Mouse (Mus musculus) adrenal gland, postnatal 36 days (tissue): ENCODE data around the gene Gm5269. TPM values are rescaled to one million over a fixed set of nuclear protein-coding genes. Genes with fewer than 3 reads are reported as not detected.

Source experiments
- DNase-seq, 2 experiments: peaks; one replicate each; pipeline ENCODE4 v3.0.0; 2021; ENCODE audit warnings: mixed read lengths in 1 of 2
- total RNA-seq, 2 experiments: library from RNA; stranded (reverse); gene quantifications; 2 replicates each; pipeline ENCODE4 v1.2.3; 2021

Gm5269 gene
- total RNA-seq, 2 experiments from 2014 or later = not detected

DNA sequence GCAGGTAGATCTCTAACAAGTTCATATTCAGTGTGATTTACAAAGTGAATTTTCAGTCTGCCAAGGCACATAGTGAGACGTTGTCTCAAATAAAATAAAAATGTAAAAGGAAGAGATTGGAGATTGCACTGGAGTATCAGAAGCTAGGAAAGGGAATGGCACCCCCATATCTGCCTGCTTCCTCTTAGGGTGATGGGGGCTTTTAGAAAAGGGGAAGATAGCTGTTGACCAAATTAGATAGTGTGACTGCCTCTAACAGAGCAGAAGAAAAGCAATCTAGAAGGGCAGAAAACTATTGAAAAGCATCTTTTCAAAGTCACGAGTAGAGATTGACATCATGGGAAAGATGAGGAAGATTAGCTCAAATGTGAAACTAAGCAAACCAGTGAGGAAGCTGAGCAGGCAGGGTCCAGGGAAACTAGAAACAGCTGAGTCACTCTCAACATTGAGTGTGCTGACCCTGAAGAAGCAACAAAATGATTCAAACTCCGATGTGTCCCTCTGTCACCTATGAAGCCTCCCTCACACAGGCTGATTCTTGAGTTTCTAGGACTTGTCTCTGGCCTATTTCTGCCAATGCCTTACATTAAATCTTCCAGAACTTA is 8.7 kb downstream of the Gm5269 start:
- DNase-seq = no peak

DNA sequence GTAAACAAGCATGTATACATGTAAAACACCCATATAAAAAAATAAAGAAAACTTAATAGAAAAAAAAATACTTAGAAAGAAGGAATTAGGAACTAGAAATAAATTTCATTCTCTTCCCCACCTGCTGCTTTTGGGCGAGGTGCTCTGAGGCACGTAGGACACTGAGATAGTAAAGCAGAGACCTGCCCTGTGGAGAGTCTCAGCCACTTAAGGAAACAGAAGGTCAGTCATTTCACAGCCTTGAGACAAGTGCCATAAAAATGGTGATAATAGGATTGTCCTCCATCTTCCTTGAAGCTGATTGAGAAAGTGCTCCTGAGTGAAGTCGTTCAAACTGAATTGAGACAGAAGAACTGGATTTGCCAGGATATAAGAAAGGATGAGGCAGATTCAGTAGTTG is 12.6 kb downstream of the Gm5269 start:
- no peak for DNase-seq

DNA sequence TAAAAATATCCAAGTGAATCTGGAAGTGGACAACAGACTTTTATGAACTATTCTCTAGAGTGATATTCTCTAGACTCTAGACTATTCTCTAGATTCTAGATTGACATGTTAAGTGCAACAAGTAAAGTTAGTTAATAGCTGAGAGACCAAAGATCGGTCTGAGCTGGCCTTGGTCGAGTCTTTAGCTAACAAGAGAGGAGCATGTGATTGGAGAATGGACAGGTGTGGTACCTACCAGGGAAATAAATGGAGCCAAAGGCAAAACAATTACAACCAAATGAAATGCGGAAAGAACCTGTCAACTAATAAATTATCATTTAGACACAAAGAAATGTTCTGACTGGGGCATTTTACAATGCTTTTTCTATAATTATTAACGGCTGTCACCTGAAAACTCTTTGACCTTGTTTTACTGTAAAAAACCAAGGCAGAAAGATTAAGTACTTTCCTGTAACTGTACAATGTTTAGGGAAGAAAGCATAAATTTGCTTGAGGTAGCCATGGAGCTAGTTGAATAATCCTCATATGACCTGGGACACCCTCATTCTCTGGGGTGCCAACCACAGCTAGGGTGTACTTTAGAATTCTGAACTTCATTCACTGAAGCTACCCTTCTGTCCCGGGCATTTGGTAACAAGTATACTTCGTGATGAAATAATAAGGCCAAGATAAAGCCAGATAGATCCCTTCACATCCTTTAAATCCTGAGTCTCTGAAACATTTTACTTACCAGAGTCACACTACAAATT is 13.4 kb downstream of the Gm5269 start:
- DNase-seq = no peak

DNA sequence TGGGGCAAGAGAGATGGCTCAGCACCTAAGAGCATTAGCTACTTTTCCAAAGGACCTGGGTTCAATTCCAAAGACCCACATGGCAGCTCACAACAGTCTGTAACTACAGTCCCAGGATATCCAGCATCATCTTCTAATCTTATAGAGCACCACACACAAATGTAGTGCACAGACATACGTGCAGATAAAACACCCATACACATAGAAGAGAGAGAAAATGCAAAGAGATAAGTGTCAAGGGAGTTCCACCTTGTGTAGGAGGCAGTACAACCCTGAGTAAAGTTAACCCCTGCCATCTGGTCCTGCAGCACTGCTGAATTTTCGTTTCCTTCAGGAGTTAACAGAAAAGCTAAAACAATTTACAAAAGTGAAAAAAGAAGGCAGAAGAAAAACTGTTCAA is 14.4 kb downstream of the Gm5269 start:
- no peak for DNase-seq

DNA sequence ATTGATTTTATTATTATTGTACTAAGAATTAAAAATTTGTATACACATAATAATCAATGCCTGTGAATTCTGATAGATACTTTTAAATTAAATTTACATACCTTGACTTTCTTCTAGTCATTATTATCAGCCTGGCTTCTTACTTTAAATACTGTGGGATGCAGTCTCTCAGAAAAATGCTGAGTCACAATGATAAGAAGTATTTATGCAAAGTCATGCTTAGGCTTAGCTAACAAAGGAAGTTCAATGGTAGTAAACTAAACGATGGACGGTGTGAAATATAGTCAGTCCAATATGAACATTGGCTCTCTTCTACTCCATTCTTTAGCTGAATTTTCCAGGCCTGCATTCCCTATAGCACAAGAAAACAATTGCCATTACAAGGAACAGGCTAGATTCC is 16.8 kb downstream of the Gm5269 start:
- no peak for DNase-seq

DNA sequence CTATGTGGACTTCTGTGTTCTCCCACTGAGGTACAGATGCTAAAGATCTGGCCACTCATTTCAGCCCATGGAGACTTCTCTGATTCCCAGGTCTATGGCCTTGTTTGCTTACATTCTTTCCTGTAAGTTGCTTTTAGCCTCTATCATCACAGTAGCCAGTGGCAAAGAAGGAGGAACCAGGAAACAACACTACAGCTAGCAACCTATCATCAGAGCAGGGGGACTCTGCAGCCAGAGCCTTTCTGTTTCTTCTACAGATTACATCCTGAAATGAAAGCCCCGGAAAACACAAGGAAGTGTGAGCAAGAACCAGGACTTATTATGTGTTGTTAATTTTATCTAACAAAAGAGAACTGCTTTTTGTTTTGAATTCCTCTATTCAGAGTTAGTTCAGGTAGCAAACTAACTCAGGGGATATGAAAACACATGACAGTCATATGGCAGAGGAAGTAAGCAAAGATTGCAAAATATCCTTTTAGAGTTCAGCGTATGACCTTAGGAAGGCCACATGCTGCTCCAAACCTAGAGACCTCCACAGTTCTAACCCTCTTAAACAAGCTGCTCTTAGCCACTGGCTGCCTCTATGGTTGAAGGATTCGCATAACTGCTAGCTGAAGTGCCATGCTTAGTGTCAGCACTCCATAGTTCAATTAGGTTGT is 21.5 kb downstream of the Gm5269 start:
- DNase-seq = no peak

DNA sequence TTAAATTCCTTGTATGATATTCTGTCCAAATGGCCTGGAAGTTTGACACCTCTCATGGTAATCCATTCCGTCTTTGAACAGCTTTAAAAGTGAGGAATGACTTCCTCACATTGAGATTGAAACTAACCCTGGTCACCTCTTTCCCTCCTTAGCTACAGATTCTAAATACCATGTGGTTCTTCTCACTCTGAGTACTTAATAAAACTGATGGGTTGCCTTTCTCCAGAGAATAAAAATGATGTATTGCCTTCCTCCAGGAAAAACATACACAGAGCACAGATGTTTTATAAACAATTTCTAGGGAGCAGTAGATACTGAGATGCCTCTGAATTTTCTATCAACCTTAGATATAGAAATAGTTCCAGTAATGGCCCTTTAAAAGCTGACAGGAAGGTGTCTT is 22.0 kb downstream of the Gm5269 start:
- no peak for DNase-seq

DNA sequence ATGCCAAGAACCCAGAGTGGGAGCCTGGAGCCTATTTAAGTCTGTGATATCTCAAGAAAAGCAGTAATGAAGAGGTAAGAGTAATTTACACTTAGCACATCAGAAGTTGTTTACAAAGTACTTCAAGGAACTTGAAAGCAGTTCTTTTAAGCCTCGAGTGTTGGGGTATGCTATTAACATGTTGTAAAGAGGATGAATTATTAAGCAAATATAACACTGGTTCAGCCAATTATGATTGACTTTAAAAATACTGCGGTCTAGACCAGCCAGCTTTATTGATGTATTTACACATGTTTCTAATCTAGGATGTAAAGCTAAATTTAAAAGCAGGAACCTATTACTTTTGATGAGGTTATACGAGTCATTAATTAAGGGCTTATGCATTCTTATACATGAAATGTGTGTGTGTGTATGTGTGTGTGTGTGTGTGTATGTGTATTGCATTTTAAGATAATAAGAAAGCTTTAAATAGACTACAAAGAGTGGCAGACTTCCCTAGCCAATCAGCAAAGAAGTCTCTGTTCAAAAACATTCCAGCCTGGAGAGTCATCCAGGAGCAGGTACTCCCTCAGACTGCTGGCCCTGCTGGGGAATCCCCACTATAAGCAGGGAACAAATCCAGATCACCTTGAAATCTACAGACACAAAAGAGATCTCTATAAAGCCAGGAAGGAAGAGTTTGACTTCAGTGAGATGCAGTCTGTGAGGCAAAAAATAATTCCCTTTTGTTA is 23.6 kb downstream of the Gm5269 start:
- no peak for DNase-seq

DNA sequence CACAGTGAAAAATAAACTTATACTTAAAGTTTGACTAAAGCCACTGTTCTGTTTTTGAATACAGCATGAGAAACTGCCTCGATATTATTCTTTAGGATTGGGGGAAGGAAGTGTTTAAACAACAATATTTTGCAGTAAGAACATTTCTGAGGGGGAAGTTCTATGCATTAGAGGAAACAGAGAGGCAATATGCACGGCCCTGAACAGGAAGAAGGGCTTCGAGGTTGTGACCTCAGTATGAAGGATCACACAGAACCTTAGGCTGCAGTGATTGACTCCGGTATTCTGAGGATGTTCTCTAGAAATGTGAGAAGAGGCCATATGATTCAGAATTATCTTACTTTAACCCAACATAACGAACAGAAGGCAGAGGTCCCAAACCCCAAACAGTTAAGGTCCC is 24.3 kb downstream of the Gm5269 start:
- DNase-seq = no peak

DNA sequence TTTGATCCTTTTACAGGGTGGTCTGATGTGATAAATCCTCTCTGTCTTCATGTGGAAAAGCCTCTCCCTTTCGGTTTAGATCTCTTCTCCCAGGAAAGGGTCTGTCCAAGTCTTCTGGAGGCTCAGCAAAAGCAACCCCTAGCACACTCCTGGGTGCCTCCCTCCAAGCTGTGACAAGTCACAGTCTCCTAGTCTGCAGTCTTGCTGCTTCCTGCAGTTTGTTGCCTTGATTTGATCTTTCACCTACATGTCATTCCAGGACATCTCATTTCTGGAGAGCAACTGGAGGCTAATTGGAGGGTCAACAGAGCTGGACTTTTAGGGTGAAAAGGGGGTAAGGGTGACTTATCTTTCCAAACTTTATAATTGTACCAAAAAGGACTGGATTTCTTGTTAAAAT is 24.8 kb downstream of the Gm5269 start:
- no peak for DNase-seq

DNA sequence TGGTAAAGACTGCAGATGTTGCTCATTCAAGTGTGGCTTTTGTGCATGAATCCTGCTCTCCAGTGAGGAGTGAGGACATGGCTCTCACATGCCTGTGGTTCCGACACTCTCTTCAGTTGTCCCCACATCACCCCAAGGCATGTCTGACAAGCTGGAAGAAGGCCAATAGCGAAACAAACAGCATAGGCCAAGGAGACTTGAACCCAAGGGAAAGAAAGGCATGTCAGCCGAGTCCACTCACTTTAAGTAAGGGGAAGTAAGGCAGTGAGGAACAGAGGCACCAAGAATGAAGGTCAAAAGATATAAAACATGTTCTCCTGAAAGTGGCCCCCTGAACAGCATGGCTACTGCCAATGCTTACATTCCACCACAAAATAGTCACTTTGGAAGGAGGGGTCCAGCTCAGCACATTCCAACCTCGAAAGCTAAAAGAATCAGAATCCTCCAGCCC is 25.5 kb downstream of the Gm5269 start:
- peak in 1 of 2 experiments; percentile 34 for DNase-seq

DNA sequence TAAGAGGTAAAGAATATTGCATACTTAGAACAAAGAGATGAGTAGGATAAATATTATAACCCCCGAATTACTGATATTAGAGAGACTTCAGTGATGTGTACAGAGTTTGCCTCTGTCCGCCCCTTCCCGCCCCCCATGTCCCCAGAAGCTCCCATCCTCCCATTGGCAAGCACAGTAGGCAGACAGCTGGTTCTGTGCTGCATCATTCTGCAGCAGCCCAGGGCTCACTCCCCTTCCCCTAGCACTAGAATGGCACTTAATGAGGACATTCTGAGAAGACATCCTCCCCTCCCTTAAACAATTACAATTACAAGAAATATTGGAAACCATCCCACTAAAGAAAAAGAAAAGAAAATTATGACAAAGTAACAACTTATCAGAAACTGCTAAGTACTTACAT is 26.4 kb downstream of the Gm5269 start:
- DNase-seq = no peak

DNA sequence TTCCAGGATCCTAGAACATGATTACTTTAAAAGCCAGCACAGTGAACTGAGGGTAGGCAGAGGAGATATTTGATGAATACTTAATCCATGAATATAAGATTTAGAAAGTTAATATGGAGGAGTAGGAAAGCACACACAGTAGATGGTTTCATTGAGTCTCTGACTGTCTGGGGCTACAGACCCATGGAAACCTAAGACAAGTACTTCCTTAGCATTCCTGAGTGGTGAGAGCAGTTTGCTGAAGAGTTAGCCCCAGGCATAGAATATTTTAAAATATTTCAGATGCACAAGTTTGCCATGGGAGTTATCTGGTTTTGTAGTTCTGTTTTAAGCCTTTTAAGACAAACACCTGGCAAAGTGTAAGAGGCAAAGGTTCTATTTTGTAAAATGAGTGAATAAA is 28.9 kb downstream of the Gm5269 start:
- no peak for DNase-seq

DNA sequence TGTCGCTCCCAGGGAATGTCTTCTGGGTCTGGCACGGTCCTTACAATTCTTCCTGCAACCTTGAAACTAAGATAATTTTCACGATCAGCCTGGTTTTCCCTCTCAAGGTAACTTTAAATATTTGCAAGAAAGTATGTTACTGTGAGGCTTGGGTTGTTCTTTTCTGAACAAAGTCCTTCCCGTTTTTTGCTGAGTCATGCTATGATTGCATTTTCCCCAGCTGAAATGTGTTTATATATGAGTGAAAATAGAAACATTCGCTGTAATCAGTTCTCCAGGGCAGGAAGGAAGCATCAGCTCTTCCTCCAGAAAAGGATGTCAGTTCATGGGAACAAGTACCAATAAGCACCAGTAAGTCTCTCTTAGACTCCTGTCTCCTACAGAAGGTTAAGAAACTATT is 29.7 kb downstream of the Gm5269 start:
- DNase-seq = no peak

DNA sequence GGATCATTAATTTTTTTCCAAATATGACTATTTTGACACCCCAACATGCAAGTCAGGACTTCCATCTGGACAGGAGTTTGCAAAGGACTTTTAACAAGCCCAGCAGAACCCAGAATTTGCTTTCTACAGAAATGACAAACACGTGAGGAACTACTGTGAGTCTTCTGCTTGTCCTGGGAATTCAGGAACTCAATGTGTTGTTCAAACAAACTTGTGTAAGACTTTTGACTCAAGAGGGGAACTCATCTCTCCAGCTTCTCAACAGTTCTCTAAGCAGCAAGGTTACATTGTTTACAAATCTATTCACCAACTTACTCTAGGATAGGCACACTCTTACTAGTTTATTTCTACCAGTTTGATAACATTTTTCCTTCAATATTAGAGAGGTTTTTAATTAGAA is 32.0 kb downstream of the Gm5269 start:
- DNase-seq = no peak

DNA sequence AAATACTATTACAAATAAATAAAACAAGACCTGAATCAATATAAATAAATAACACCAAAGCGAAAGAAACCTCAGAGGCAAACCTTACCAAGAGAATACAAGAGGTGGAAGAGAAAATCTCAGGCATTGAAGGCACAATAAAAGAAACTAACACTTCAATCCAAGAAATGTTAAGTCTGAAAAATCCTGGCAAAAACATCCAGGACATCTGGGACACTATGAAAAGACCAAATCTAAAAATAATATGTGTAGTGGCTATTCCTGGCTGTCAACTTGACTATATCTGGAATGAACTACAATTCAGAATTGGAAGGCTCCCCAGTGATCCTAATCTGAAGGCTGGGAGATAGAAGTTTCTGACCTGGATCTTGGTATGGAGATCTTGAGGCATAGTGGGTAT is 44.6 kb downstream of the Gm5269 start:
- no peak for DNase-seq

Other genes starting within 250 kb of the Gm5269 start
- 10 to 100 TPM; 46.9 to 54.3 TPM for gene Wdr75, start 95.1 kb downstream of the Gm5269 start, total RNA-seq
- 1 to 10 TPM; 8.6 to 9.0 TPM for gene Slc40a1, start 36.2 kb upstream of the Gm5269 start, total RNA-seq
- 1 to 10 TPM; 1.7 to 3.4 TPM for gene Dnah7b, start 176.0 kb upstream of the Gm5269 start, total RNA-seq